8 mouse cellular contexts compared by ENCODE assay signal in genomic region chr10:127166404-127166715, GRCm38 (mm10). TPM values are rescaled to one million over a fixed set of nuclear protein-coding genes. Genes with fewer than 3 reads are reported as not detected.
DNase-seq lines count a peak whose midpoint lies in the region; ATAC-seq and TF ChIP-seq lines count a peak whose summit lies in the region.

No protein-coding gene starts in this region.

- peak overlapping the region; percentile 73 for H3K4me3 ChIP-seq in heart, embryonic 16.5 days (ENCODE audit: low read length)
- peak overlapping the region; percentile 74 for H3K4me3 ChIP-seq in ES-E14 (ENCODE audit: insufficient read depth in 1 of 2, low read depth in 1 of 2, low read length in 2 of 2, poor library complexity in 1 of 2, severe bottlenecking in 1 of 2)
- peak overlapping the region; percentile 84 for H3K4me3 ChIP-seq in forebrain, embryonic 15.5 days
- H3K4me3 ChIP-seq in liver, postnatal 0 days (ENCODE audit: low read depth, low read length): peak overlapping the region; percentile 66

- WGBS in heart, embryonic 16.5 days: 2% methylated on average over 11 of the region's 11 CpGs
- 6% methylated on average over 11 of the region's 11 CpGs for WGBS in forebrain, embryonic 15.5 days
- WGBS in liver, postnatal 0 days (ENCODE audit: insufficient replicate concordance): 12% methylated on average over 11 of the region's 11 CpGs

- H3K27ac ChIP-seq in heart, embryonic 16.5 days (ENCODE audit: low read length): no peak overlapping the region
- no peak overlapping the region for H3K27ac ChIP-seq in ES-E14 (ENCODE audit: insufficient read depth, low read depth, low read length, poor library complexity, severe bottlenecking)
- peak overlapping the region; percentile 76 for H3K27ac ChIP-seq in forebrain, embryonic 15.5 days (replicated peaks)
- H3K27ac ChIP-seq in liver, postnatal 0 days (ENCODE audit: low read depth): peak overlapping the region; percentile 95

- H3K4me1 ChIP-seq in heart, embryonic 16.5 days (ENCODE audit: control insufficient read depth, insufficient read depth, low read length): peaks cover 19% of the 10 kb centered on the region
- peaks cover 4 to 10% of the 10 kb centered on the region in 2 experiments; a peak in 2 of 4 replicates for H3K4me1 ChIP-seq in ES-E14 (ENCODE audit: control insufficient read depth in 2 of 2, insufficient read depth in 2 of 2, low read length in 2 of 2, poor library complexity in 1 of 2)
- peaks cover 34% of the 10 kb centered on the region for H3K4me1 ChIP-seq in forebrain, embryonic 15.5 days
- H3K4me1 ChIP-seq in liver, postnatal 0 days (ENCODE audit: insufficient read depth): peaks cover 32% of the 10 kb centered on the region

- peaks cover 60% of the 10 kb centered on the region for H3K27me3 ChIP-seq in heart, embryonic 16.5 days (ENCODE audit: control insufficient read depth, insufficient read depth, low read length)
- peaks cover 47% of the 10 kb centered on the region for H3K27me3 ChIP-seq in forebrain, embryonic 15.5 days
- 0 out of 2 replicates have a peak, but pooled peaks cover 3% of the 10 kb centered on the region for H3K27me3 ChIP-seq in liver, postnatal 0 days (ENCODE audit: insufficient read depth, low read length)

- no peak for DNase-seq in heart, postnatal 10 days
- DNase-seq in ES-E14 (ENCODE audit: low read depth, low spot score): no peak
- DNase-seq in liver, postnatal 0 days: no peak
- DNase-seq in frontal cortex, postnatal 14 days (ENCODE audit: low spot score in 2 of 2): no peak
- DNase-seq in ovary, postnatal 10 days (ENCODE audit: low spot score): no peak
- DNase-seq in cerebellum, postnatal 4 days (ENCODE audit: low spot score in 2 of 2): no peak

- peak overlapping the region; percentile 100 for H3K4me2 ChIP-seq in heart, embryonic 16.5 days (ENCODE audit: low read depth, low read length)
- H3K4me2 ChIP-seq in forebrain, embryonic 15.5 days (replicated peaks): peak overlapping the region; percentile 98
- H3K4me2 ChIP-seq in liver, postnatal 0 days (ENCODE audit: low read depth, low read length): peak overlapping the region; percentile 80

- no peaks in the 10 kb centered on the region for H3K9me3 ChIP-seq in heart, embryonic 16.5 days (replicated peaks; ENCODE audit: control insufficient read depth, low read length)
- no peaks in the 10 kb centered on the region for H3K9me3 ChIP-seq in ES-E14 (ENCODE audit: control insufficient read depth, insufficient read depth, low read depth, low read length)
- H3K9me3 ChIP-seq in forebrain, embryonic 15.5 days: no peaks in the 10 kb centered on the region
- no peaks in the 10 kb centered on the region for H3K9me3 ChIP-seq in liver, postnatal 0 days (ENCODE audit: low read length)

- H3K9ac ChIP-seq in heart, embryonic 16.5 days (ENCODE audit: low read length): no peak overlapping the region; the same call in 1 of the 2 replicates
- H3K9ac ChIP-seq in ES-E14 (ENCODE audit: insufficient read depth, low read depth, low read length, poor library complexity, severe bottlenecking): peak overlapping the region; percentile 77; the same call in 1 of the 2 replicates
- peak overlapping the region; percentile 86 for H3K9ac ChIP-seq in forebrain, embryonic 15.5 days (replicated peaks)
- peak overlapping the region; percentile 92 for H3K9ac ChIP-seq in liver, postnatal 0 days (replicated peaks)

- in situ Hi-C loops in ES-E14 (cut with MboI; ENCODE audit: low sequenced_read_pairs in 2 of 2, unreplicated experiment in 2 of 2): no loop called here

- H3K36me3 ChIP-seq in heart, embryonic 16.5 days (ENCODE audit: control insufficient read depth, insufficient read depth): no peaks in the 10 kb centered on the region
- H3K36me3 ChIP-seq in ES-E14 (ENCODE audit: control insufficient read depth, insufficient read depth, low read length, poor library complexity, severe bottlenecking): no peaks in the 10 kb centered on the region
- 0 out of 2 replicates have a peak, but pooled peaks cover 4% of the 10 kb centered on the region for H3K36me3 ChIP-seq in forebrain, embryonic 15.5 days
- peaks cover 8% of the 10 kb centered on the region for H3K36me3 ChIP-seq in liver, postnatal 0 days (replicated peaks; ENCODE audit: insufficient read depth, low read length)

- TF ChIP-seq CTCF in liver, postnatal 0 days (IDR thresholded peaks at IDR 0.05; ENCODE audit: low read depth): no peak

- ATAC-seq in heart, embryonic 16.5 days (replicated peaks; ENCODE audit: extremely low read depth, insufficient read depth, low FRiP score): no peak
- ATAC-seq in forebrain, embryonic 15.5 days (replicated peaks): no peak
- no peak for ATAC-seq in liver, postnatal 0 days

- intact Hi-C loops in heart, postnatal 10 days (cut with DNase I): loop anchor here (5.0 kb wide), 1 partner anchor 44 kb away; the partner anchor contains the start of gene Os9

- TF ChIP-seq EP300 in liver, postnatal 0 days (IDR thresholded peaks at IDR 0.05; ENCODE audit: low read depth): no peak

TF ChIP-seq in ES-E14, 5 proteins besides CTCF, POLR2A, EP300 and RAD21:
- TF ChIP-seq ZNF384 (IDR thresholded peaks at IDR 0.05; ENCODE audit: low read depth, low read length): no peak
- TF ChIP-seq MAFK (IDR thresholded peaks at IDR 0.05; ENCODE audit: insufficient read depth, low read depth, low read length): no peak
- TF ChIP-seq CHD2 (IDR thresholded peaks at IDR 0.05; ENCODE audit: low read depth, low read length): no peak
- no peak for TF ChIP-seq ZC3H11A (IDR thresholded peaks at IDR 0.05; ENCODE audit: borderline replicate concordance, low read depth, low read length)
- no peak for TF ChIP-seq HCFC1 (IDR thresholded peaks at IDR 0.05; ENCODE audit: borderline replicate concordance, insufficient read depth, low read length)

RNA-seq across cellular contexts. Expression of gene B4galnt1, which starts 1.3 kb away (rescaled TPM):
- polyA plus RNA-seq in heart, embryonic 16.5 days (2015; fragmentation: Nextera tagmentation; extraction: Ambion mirVana): 3.4 and 6.5 TPM in 2 replicates
- total RNA-seq in heart, postnatal 10 days (2021): 1 to 10 TPM; 3.6 to 3.8 TPM
- 4.5 and 8.6 TPM in 2 replicates for total RNA-seq in ES-E14 (2012; rRNA removed)
- 35.1 and 36.7 TPM in 2 replicates for polyA plus RNA-seq in forebrain, embryonic 15.5 days (2015; fragmentation: Nextera tagmentation; extraction: Ambion mirVana)
- 27.2 and 32.2 TPM in 2 replicates for polyA plus RNA-seq in liver, postnatal 0 days (2015; fragmentation: Nextera tagmentation; extraction: Ambion mirVana)

RNA-seq across cellular contexts. Expression of gene Slc26a10, which starts 14.1 kb away (rescaled TPM):
- 16.2 and 17.6 TPM in 2 replicates for polyA plus RNA-seq in heart, embryonic 16.5 days (2015; fragmentation: Nextera tagmentation; extraction: Ambion mirVana)
- total RNA-seq in heart, postnatal 10 days (2021): 10 to 100 TPM; 40.8 to 48.0 TPM
- total RNA-seq in ES-E14 (2012; rRNA removed): 7.4 and 12.2 TPM in 2 replicates
- 1.4 and 2.1 TPM in 2 replicates for polyA plus RNA-seq in forebrain, embryonic 15.5 days (2015; fragmentation: Nextera tagmentation; extraction: Ambion mirVana)
- 2.0 TPM in 2 replicates for polyA plus RNA-seq in liver, postnatal 0 days (2015; fragmentation: Nextera tagmentation; extraction: Ambion mirVana)

RNA-seq across cellular contexts. Expression of gene Arhgef25, which starts 23.5 kb away (rescaled TPM):
- polyA plus RNA-seq in heart, embryonic 16.5 days (2015; fragmentation: Nextera tagmentation; extraction: Ambion mirVana): 26.0 and 27.0 TPM in 2 replicates
- 10 to 100 TPM; 20.8 to 21.0 TPM for total RNA-seq in heart, postnatal 10 days (2021)
- total RNA-seq in ES-E14 (2012; rRNA removed): 39.2 and 87.7 TPM in 2 replicates
- 31.4 and 32.3 TPM in 2 replicates for polyA plus RNA-seq in forebrain, embryonic 15.5 days (2015; fragmentation: Nextera tagmentation; extraction: Ambion mirVana)
- 1.9 and 2.6 TPM in 2 replicates for polyA plus RNA-seq in liver, postnatal 0 days (2015; fragmentation: Nextera tagmentation; extraction: Ambion mirVana)

RNA-seq across cellular contexts. Expression of gene Dtx3, which starts 29.2 kb away (rescaled TPM):
- 69.9 and 72.5 TPM in 2 replicates for polyA plus RNA-seq in heart, embryonic 16.5 days (2015; fragmentation: Nextera tagmentation; extraction: Ambion mirVana)
- 10 to 100 TPM; 48.4 to 52.2 TPM for total RNA-seq in heart, postnatal 10 days (2021)
- 29.5 and 75.5 TPM in 2 replicates for total RNA-seq in ES-E14 (2012; rRNA removed)
- polyA plus RNA-seq in forebrain, embryonic 15.5 days (2015; fragmentation: Nextera tagmentation; extraction: Ambion mirVana): 211 and 222 TPM in 2 replicates
- 8.8 and 8.9 TPM in 2 replicates for polyA plus RNA-seq in liver, postnatal 0 days (2015; fragmentation: Nextera tagmentation; extraction: Ambion mirVana)

RNA-seq across cellular contexts. Expression of gene Pip4k2c, which starts 45.0 kb away (rescaled TPM):
- 26.3 and 27.2 TPM in 2 replicates for polyA plus RNA-seq in heart, embryonic 16.5 days (2015; fragmentation: Nextera tagmentation; extraction: Ambion mirVana)
- total RNA-seq in heart, postnatal 10 days (2021): 10 to 100 TPM; 26.4 to 28.7 TPM
- total RNA-seq in ES-E14 (2012; rRNA removed): 41.7 and 47.4 TPM in 2 replicates
- polyA plus RNA-seq in forebrain, embryonic 15.5 days (2015; fragmentation: Nextera tagmentation; extraction: Ambion mirVana): 24.9 and 26.1 TPM in 2 replicates
- 14.7 and 17.7 TPM in 2 replicates for polyA plus RNA-seq in liver, postnatal 0 days (2015; fragmentation: Nextera tagmentation; extraction: Ambion mirVana)

Comparison
In these comparisons a context has a peak if more than half of its experiments do, and no peak if none do; other contexts are left out.
1. H3K27ac ChIP-seq: peak in forebrain, embryonic 15.5 days (single experiment) and liver, postnatal 0 days (single experiment); none in heart, embryonic 16.5 days (single experiment) and ES-E14 (single experiment).
2. Peak in every context shown above with its lines, with median percentiles within 50 percentile points of each other: H3K4me2 ChIP-seq and H3K4me3 ChIP-seq.